Comparison of ENCODE assay signal across 8 mouse cellular contexts in genomic region chr2:32712586-32712933, GRCm38 (mm10). TPM values are rescaled to one million over a fixed set of nuclear protein-coding genes. Genes with fewer than 3 reads are reported as not detected.
DNase-seq lines count a peak whose midpoint lies in the region; ATAC-seq lines count a peak whose summit lies in the region.

No protein-coding gene starts in this region.

- ATAC-seq in hindbrain, embryonic 12.5 days (ENCODE audit: low FRiP score): peak; percentile 89

- H3K9ac ChIP-seq in hindbrain, embryonic 12.5 days: peak overlapping the region; percentile 94

- peaks cover 46% of the 10 kb centered on the region for H3K79me2 ChIP-seq in macrophage (ENCODE audit: inconsistent target)

- H3K36me3 ChIP-seq in hindbrain, embryonic 12.5 days: peaks cover 30% of the 10 kb centered on the region
- H3K36me3 ChIP-seq in macrophage (ENCODE audit: inconsistent target): peaks cover 24% of the 10 kb centered on the region; the same call in 1 of the 2 replicates

- WGBS in hindbrain, embryonic 12.5 days: 1% methylated on average over 29 of the region's 44 CpGs
- WGBS in macrophage (ENCODE audit: missing documents): under 1% methylated on average over 37 of the region's 44 CpGs

- H3K27me3 ChIP-seq in hindbrain, embryonic 12.5 days: no peaks in the 10 kb centered on the region

- peaks cover 22% of the 10 kb centered on the region for H3K4me1 ChIP-seq in hindbrain, embryonic 12.5 days

- peak overlapping the region; percentile 97 for H3K4me2 ChIP-seq in hindbrain, embryonic 12.5 days (replicated peaks)

- DNase-seq in R1 (ENCODE audit: low read depth, low spot score): peak; percentile 91
- peak; percentile 95 for DNase-seq in cerebellum, adult 9-11 months
- peak; percentile 89 to 93 for DNase-seq in frontal cortex, postnatal 10 days (ENCODE audit: low spot score in 2 of 2)
- DNase-seq in left cerebral cortex, adult 11 months (ENCODE audit: low spot score): peak; percentile 91
- DNase-seq in right cerebral cortex, adult 2 months (ENCODE audit: low spot score in 2 of 2): peak; percentile 90 to 91
- DNase-seq in urinary bladder, postnatal 36 days (ENCODE audit: low spot score in 2 of 2): peak; percentile 94

- H3K4me3 ChIP-seq in hindbrain, embryonic 12.5 days: peak overlapping the region; percentile 93
- H3K4me3 ChIP-seq in macrophage (ENCODE audit: inconsistent target): peak overlapping the region; percentile 80

- H3K27ac ChIP-seq in hindbrain, embryonic 12.5 days: peak overlapping the region; percentile 99
- H3K27ac ChIP-seq in macrophage: peak overlapping the region; percentile 76; the same call in 1 of the 2 replicates

- H3K9me3 ChIP-seq in hindbrain, embryonic 12.5 days (replicated peaks): no peaks in the 10 kb centered on the region

RNA-seq across cellular contexts. Expression of gene Cdk9, which starts 0.3 kb away (rescaled TPM):
- 99.0 and 101 TPM in 2 replicates for polyA plus RNA-seq in hindbrain, embryonic 12.5 days (2016; fragmentation: Nextera tagmentation; extraction: Ambion mirVana)
- total RNA-seq in macrophage (2018; cell fraction: chromatin; rRNA removed): 100 to 1,000 TPM; 323 to 569 (median 405) TPM
- 100 to 1,000 TPM in 9 of 26 experiments, 10 to 100 TPM in 17; 69.8 to 132 (median 93.0) TPM for total RNA-seq in macrophage (2018; cell fraction: cytosol; rRNA removed)
- total RNA-seq in macrophage (2018; cell fraction: nucleus; rRNA removed): 100 to 1,000 TPM; 186 to 465 (median 294) TPM
- 99.2 to 144 TPM (median 121 TPM) in 3 replicates for polyA plus RNA-seq in macrophage (2018)

RNA-seq across cellular contexts. Expression of gene Sh2d3c, which starts 8.3 kb away (rescaled TPM):
- 33.5 and 34.8 TPM in 2 replicates for polyA plus RNA-seq in hindbrain, embryonic 12.5 days (2016; fragmentation: Nextera tagmentation; extraction: Ambion mirVana)
- total RNA-seq in macrophage (2018; cell fraction: chromatin; rRNA removed): 100 to 1,000 TPM in 4 of 26 experiments, 10 to 100 TPM in 22; 12.3 to 119 (median 36.5) TPM
- 10 to 100 TPM in 9 of 26 experiments, 1 to 10 TPM in 17; 1.3 to 21.4 (median 5.9) TPM for total RNA-seq in macrophage (2018; cell fraction: cytosol; rRNA removed)
- 10 to 100 TPM in 23 of 26 experiments, 1 to 10 TPM in 3; 4.8 to 46.5 (median 17.6) TPM for total RNA-seq in macrophage (2018; cell fraction: nucleus; rRNA removed)
- 9.3 to 12.5 TPM (median 9.9 TPM) in 3 replicates for polyA plus RNA-seq in macrophage (2018)

RNA-seq across cellular contexts. Expression of gene Fpgs, which starts 8.6 kb away (rescaled TPM):
- 19.5 and 20.1 TPM in 2 replicates for polyA plus RNA-seq in hindbrain, embryonic 12.5 days (2016; fragmentation: Nextera tagmentation; extraction: Ambion mirVana)
- total RNA-seq in macrophage (2018; cell fraction: chromatin; rRNA removed): 10 to 100 TPM in 17 of 26 experiments, 1 to 10 TPM in 9; 2.6 to 40.2 (median 13.5) TPM
- 1 to 10 TPM; 1.3 to 5.0 (median 2.8) TPM for total RNA-seq in macrophage (2018; cell fraction: cytosol; rRNA removed)
- 10 to 100 TPM in 5 of 26 experiments, 1 to 10 TPM in 21; 1.8 to 30.5 (median 5.1) TPM for total RNA-seq in macrophage (2018; cell fraction: nucleus; rRNA removed)
- polyA plus RNA-seq in macrophage (2018): 2.8 to 10.3 TPM (median 3.5 TPM) in 3 replicates

RNA-seq across cellular contexts. Expression of gene 6330409D20Rik, which starts 28.3 kb away (rescaled TPM):
- 1.6 and 2.0 TPM in 2 replicates for polyA plus RNA-seq in hindbrain, embryonic 12.5 days (2016; fragmentation: Nextera tagmentation; extraction: Ambion mirVana)
- not detected for total RNA-seq in macrophage (2018; cell fraction: chromatin; rRNA removed)
- not detected for total RNA-seq in macrophage (2018; cell fraction: cytosol; rRNA removed)
- not detected for total RNA-seq in macrophage (2018; cell fraction: nucleus; rRNA removed)
- polyA plus RNA-seq in macrophage (2018): not detected in 3 replicates

RNA-seq across cellular contexts. Expression of gene Tor2a, which starts 44.5 kb away (rescaled TPM):
- polyA plus RNA-seq in hindbrain, embryonic 12.5 days (2016; fragmentation: Nextera tagmentation; extraction: Ambion mirVana): 52.1 and 55.9 TPM in 2 replicates
- total RNA-seq in macrophage (2018; cell fraction: chromatin; rRNA removed): 10 to 100 TPM in 14 of 26 experiments, 1 to 10 TPM in 12; 3.3 to 28.6 (median 11.1) TPM
- total RNA-seq in macrophage (2018; cell fraction: cytosol; rRNA removed): 10 to 100 TPM; 25.3 to 48.3 (median 33.9) TPM
- 10 to 100 TPM in 25 of 26 experiments, 1 to 10 TPM in 1; 9.5 to 41.5 (median 20.7) TPM for total RNA-seq in macrophage (2018; cell fraction: nucleus; rRNA removed)
- 19.2 to 50.7 TPM (median 39.7 TPM) in 3 replicates for polyA plus RNA-seq in macrophage (2018)

Comparison
In these comparisons a context has a peak if more than half of its experiments do, and no peak if none do; other contexts are left out.
1. Peak in every context shown above with its lines: DNase-seq, ATAC-seq, H3K4me3 ChIP-seq and H3K27ac ChIP-seq.